Mouse (Mus musculus) erythroblast, embryonic 14.5 days (primary cell): Measurements from ENCODE around the gene Dlg2.

Experiments
- GATA1 ChIP-seq: IDR thresholded peaks from 2 replicates; pipeline ENCODE4 v1.6.1; 2012; ENCODE audit warnings: low read length, inconsistent platforms, mixed read lengths
- TAL1 ChIP-seq: IDR thresholded peaks from 3 replicates; pipeline ENCODE4 v1.6.1; 2012; ENCODE audit warnings: low read length, inconsistent platforms, mixed read lengths

DNA sequence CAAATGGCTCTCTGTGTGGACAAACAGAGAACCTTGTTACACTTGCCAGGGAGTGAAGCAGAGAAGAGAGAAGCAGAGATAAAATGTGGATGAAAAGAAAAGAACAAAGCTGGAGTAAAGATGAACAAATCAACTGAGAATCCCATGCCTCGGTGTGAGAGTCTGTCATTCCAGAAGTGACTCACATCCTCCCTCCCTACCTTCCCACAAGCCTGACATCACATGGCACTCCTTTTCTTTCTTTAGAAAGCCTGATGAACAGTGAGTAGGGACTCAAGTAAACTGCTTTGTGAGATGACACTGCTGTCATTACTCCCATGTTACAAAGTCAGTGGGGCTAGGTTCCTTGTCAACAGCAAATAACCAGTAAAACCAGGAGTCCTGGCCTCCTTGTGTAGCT is 1239.3 kb downstream of the Dlg2 start:
- TF ChIP-seq GATA1, result no peak
- no peak for TF ChIP-seq TAL1
